Mouse (Mus musculus): ENCODE measurements around the gene Zfp408. TPM values are rescaled to one million over a fixed set of nuclear protein-coding genes. Genes with fewer than 3 reads are reported as not detected.

Gene Zfp408
- total RNA-seq (2023): 10 to 100 TPM; 17.6 to 18.6 TPM

DNA sequence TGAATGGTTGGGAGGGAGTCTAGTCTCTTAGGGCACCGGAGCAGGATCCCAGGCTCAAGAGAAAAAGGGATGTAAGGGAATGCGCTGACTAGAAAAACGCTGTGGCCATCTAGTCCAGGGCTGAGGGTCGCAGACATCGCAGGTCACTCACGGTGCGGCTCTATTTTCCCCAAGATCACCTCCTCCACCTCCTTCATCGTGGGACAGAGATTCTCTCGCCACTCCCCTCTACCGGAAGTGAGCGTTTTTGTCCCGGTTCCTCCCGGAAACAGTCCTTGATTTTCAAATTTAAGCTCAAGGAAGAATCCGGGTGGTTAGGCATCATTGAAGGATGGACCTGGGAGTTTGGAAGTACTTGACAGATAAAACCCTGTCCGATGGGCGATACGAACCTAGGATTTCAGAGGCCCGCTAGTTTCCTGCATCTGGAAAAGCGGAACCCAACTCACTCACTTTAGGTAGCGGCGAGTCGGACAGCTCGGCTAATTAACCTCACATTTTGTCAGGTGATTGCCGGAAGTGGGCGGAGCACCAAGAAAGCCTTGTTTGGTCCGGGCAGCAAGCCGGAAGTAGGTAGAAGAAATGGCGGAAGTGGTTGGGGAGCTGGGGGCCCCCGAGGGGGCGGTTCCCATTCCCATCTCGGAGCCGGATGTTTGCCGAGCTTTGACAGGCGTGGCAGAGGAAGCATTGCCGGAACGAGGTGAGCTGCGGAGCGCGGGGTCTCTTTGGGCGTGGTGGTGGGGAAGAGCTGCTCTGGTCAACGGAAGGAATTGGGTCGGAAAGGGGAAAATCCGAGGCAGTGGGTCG, at the start of gene Zfp408, which contains the start of gene Arhgap1:
TSS of gene Zfp408 (minus strand) at position 239 of the 807 bp plus-strand sequence.
TSS of gene Arhgap1 (plus strand) at position 308 of the 807 bp plus-strand sequence.

DNA sequence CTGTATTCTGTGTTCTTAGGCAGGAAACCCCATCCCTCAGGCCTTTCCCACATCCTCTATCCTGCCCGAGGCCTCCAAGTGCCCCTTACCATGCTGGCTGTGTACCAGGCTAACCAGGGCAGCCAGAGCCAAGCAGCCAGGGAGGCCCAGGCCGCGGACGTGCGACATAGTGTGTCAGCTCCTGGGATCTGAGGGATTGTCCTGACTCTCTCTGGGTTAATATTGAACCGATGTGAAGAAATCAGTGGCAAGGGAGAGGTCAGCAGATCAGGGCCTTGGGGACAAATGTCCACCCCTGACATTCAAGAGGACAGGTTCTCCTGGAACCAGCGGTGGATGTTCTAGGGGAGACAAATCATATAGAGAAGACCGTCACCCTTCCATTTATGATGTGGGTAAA, 13.4 kb downstream of the Zfp408 start, which contains the start of gene F2:
TSS of gene F2 (minus strand) at position 186 of the 400 bp plus-strand sequence.

Other genes with a start within 250 kb of the Zfp408 start
- gene 1110051M20Rik, start 205.1 kb downstream of the Zfp408 start, total RNA-seq (2023): 1 to 10 TPM; 2.4 to 2.8 TPM
- 1 to 10 TPM; 5.3 to 6.5 TPM for gene Lrp4, start 192.3 kb downstream of the Zfp408 start, total RNA-seq (2023)
- 10 to 100 TPM; 53.5 to 62.7 TPM for gene Ckap5, start 123.0 kb downstream of the Zfp408 start, total RNA-seq (2023)
- under 1 TPM in 1 of 2 experiments, not detected in 1; 0.18 TPM for gene F2, start 13.4 kb downstream of the Zfp408 start, total RNA-seq (2023)
- 10 to 100 TPM; 80.0 to 80.8 TPM for gene Arhgap1, start 69 bp upstream of the Zfp408 start, total RNA-seq (2023)
- 10 to 100 TPM; 23.5 to 23.6 TPM for gene Atg13, start 60.8 kb upstream of the Zfp408 start, total RNA-seq (2023)
- 1 to 10 TPM; 2.6 to 3.6 TPM for gene Harbi1, start 61.1 kb upstream of the Zfp408 start, total RNA-seq (2023)
- 10 to 100 TPM; 32.3 to 34.1 TPM for gene Ambra1, start 80.3 kb upstream of the Zfp408 start, total RNA-seq (2023)